Mouse (Mus musculus) forebrain, embryonic 11.5 days (tissue): ENCODE measurements at regions not wholly inside any gene's neighbourhood (a gene's known extent, or its start where the extent isn't known, plus 50 kb on each side); places are given as distances from the start of the nearest gene placed in this dataset.

Experiments
- ATAC-seq: fragments of 200-750 bp; cut with Nextera tagmentation; replicated peaks from 2 replicates; pipeline ENCODE4 v1.8.0; 2017; ENCODE audit warnings: moderate TSS enrichment; ENCODE audit not compliant: low FRiP score
- DNase-seq: peaks from one replicate; pipeline ENCODE4 v3.0.0-alpha.2; 2017; ENCODE audit warnings: low spot score
- H3K27ac ChIP-seq: fragments of 300-500 bp; sonication (generic); 2 replicates; pipeline ENCODE4 v1.5.1; 2014; ENCODE audit warnings: low read depth, low read length
- H3K27me3 ChIP-seq: fragments of 300-500 bp; sonication (generic); 2 replicates; pipeline ENCODE4 v1.6.1; 2014; ENCODE audit warnings: mild to moderate bottlenecking, low read length, mixed read lengths; ENCODE audit not compliant: control insufficient read depth, insufficient read depth
- H3K36me3 ChIP-seq: fragments of 300-500 bp; sonication (generic); 2 replicates; pipeline ENCODE4 v1.6.1; 2014; ENCODE audit warnings: mild to moderate bottlenecking, low read length, moderate library complexity, mixed read lengths; ENCODE audit not compliant: control insufficient read depth, insufficient read depth
- H3K4me1 ChIP-seq: fragments of 300-500 bp; sonication (generic); replicated peaks from 2 replicates; pipeline ENCODE4 v1.6.1; 2014; ENCODE audit warnings: low read length, mixed read lengths; ENCODE audit not compliant: control insufficient read depth, insufficient read depth
- H3K4me2 ChIP-seq: fragments of 300-500 bp; sonication (generic); 2 replicates; pipeline ENCODE4 v1.6.1; 2014; ENCODE audit warnings: low read depth, mild to moderate bottlenecking, low read length, moderate library complexity, mixed read lengths; ENCODE audit not compliant: severe bottlenecking
- H3K4me3 ChIP-seq: fragments of 300-500 bp; sonication (generic); 2 replicates; pipeline ENCODE4 v1.5.1; 2014; ENCODE audit warnings: low read depth, low read length
- H3K9ac ChIP-seq: fragments of 300-500 bp; sonication (generic); 2 replicates; pipeline ENCODE4 v1.6.1; 2014; ENCODE audit warnings: low read length
- H3K9me3 ChIP-seq: fragments of 300-500 bp; sonication (generic); 2 replicates; pipeline ENCODE4 v1.6.1; 2016; ENCODE audit warnings: low read length, mixed read lengths; ENCODE audit not compliant: control insufficient read depth
- WGBS: fragments of 180-500 bp; shearing (Covaris S2); extraction: QIAGEN DNeasy Blood & Tissue Kit; methylation state at CpG from one replicate; pipeline ENCODE4 v1.1.7; 2014; 5-methylcytosine and 5-hydroxymethylcytosine counted together

DNA sequence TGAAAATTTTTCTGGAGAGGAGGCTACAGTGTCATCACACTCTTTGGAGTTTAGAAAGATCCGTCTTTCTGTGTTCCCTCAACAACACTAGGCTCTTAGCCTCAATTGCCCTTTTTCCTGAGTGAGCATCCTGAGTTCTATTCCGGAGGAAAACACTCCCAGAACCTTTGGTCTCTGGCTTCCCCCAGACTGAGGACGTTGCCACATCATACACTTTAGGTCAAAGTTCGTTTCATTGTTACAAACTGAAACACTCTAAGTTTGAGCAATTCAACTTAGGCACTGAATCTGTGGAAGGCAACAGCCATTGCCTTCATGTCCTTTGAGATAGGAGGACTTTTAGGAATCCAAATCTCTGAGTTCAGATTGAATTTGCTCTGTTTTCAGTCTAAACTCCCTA lies 85.0 kb downstream of the Arl4a start:
- Histone ChIP-seq H3K9me3 (no peaks in the 10 kb centered on the region), H3K9ac (no peak overlapping the region), H3K27me3 (no peaks in the 10 kb centered on the region), H3K4me3 (no peak overlapping the region), H3K27ac (no peak overlapping the region), H3K36me3 (no peaks in the 10 kb centered on the region), H3K4me1 (0 out of 2 replicates have a peak, but pooled peaks cover 2% of the 10 kb centered on the region), H3K4me2 (no peak overlapping the region)
- WGBS: 80% methylated on average over 4 of the region's 4 CpGs
- DNase-seq (no peak), ATAC-seq (no peak)

DNA sequence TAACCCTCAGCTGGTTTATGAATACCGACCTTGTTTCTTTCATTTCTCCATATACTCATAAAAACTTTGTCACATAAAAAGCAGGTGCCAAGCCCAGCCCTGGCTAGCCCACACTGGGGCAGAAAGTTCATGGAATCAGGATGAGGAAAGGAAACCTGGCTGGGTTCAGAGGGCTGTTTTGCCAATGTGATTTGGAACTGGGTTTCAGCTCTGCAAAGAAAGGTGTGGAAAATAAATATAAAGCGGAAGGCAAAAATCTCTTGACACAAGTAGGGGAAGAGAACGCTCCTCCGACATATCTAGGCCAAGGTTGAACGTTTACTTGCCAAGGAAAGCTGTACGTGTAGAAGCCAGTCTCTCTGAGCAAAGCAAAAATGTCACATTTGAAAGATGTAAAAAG lies 85.9 kb downstream of the Arl4a start:
- H3K4me2 ChIP-seq: no peak overlapping the region
- ATAC-seq (no peak), DNase-seq (no peak)
- no peak overlapping the region for H3K27ac ChIP-seq
- WGBS: 89% methylated on average over 6 of the region's 6 CpGs
- no peaks in the 10 kb centered on the region for H3K27me3 ChIP-seq
- no peaks in the 10 kb centered on the region for H3K36me3 ChIP-seq
- H3K4me1 ChIP-seq: 0 out of 2 replicates have a peak, but pooled peaks cover 2% of the 10 kb centered on the region
- H3K9ac ChIP-seq: no peak overlapping the region
- H3K9me3 ChIP-seq: no peaks in the 10 kb centered on the region
- no peak overlapping the region for H3K4me3 ChIP-seq

GRCm38 (mm10) chr12:39950270-39950801 lies 87.5 kb downstream of the Arl4a start:
- no peak overlapping the region for H3K9ac ChIP-seq
- H3K4me1 ChIP-seq: no peaks in the 10 kb centered on the region
- no peaks in the 10 kb centered on the region for H3K27me3 ChIP-seq
- no peak overlapping the region for H3K27ac ChIP-seq
- WGBS: 96% methylated on average over 7 of the region's 7 CpGs
- DNase-seq (no peak), ATAC-seq (no peak)
- H3K36me3 ChIP-seq: no peaks in the 10 kb centered on the region
- no peak overlapping the region for H3K4me2 ChIP-seq
- no peaks in the 10 kb centered on the region for H3K9me3 ChIP-seq
- no peak overlapping the region for H3K4me3 ChIP-seq

- Histone ChIP-seq H3K4me3 (no peak overlapping the region), H3K4me2 (no peak overlapping the region), H3K27ac (no peak overlapping the region), H3K36me3 (no peaks in the 10 kb centered on the region), H3K9me3 (no peaks in the 10 kb centered on the region), H3K4me1 (no peaks in the 10 kb centered on the region), H3K9ac (no peak overlapping the region), H3K27me3 (no peaks in the 10 kb centered on the region)
- ATAC-seq: no peak
- no peak for DNase-seq
- 75% methylated on average over 5 of the region's 5 CpGs for WGBS
These were observed 94.9 kb downstream of the Arl4a start for GRCm38 (mm10) chr12:39942910-39943309.

DNA sequence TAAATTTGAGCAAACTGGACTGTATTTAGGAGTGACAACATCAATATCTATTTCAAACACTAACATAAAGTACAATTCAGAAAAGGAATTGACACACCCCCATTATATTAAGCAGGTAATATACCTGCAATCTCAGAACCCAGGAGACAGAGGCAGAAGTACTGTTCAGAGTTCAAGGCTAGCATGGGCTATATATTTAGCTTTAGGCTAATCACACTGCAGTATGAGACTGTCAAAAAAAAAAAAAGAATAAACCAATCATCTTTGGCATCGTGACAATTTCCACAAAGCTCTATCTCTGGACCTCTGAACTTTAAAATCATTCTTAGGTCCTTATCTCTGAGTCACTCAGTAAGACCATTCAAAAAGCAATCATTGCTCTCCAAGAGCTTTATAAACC lies 96.7 kb downstream of the Arl4a start:
- Histone ChIP-seq H3K4me2 (no peak overlapping the region), H3K4me3 (no peak overlapping the region), H3K9me3 (no peaks in the 10 kb centered on the region), H3K9ac (no peak overlapping the region), H3K27ac (no peak overlapping the region), H3K27me3 (no peaks in the 10 kb centered on the region), H3K36me3 (no peaks in the 10 kb centered on the region), H3K4me1 (no peaks in the 10 kb centered on the region)
- DNase-seq: no peak
- WGBS: 97% methylated on average over 1 of the region's 1 CpGs
- no peak for ATAC-seq

DNA sequence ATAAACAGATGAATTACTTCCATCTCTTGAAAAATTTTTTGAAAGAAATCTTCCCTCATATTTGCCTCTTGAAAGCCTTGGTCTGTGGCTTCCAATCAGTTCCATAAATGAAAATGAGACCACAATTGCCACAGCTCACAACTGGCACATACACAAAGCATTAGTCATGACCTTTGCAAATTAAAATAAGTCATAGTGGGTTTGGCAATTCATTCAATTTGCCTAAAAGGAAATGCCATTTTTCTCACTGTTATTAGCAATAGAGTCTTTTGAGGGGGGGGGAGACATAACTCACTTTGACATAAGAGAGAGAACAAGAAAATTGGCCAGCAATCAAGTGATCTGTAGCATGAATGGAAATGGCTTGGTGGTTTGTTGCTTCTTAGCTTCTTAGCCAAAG lies 98.8 kb downstream of the Arl4a start:
- ATAC-seq: no peak
- H3K27ac ChIP-seq: no peak overlapping the region
- no peaks in the 10 kb centered on the region for H3K27me3 ChIP-seq
- DNase-seq: no peak
- no peak overlapping the region for H3K4me3 ChIP-seq
- no peaks in the 10 kb centered on the region for H3K4me1 ChIP-seq
- no peaks in the 10 kb centered on the region for H3K36me3 ChIP-seq
- H3K4me2 ChIP-seq: no peak overlapping the region
- no peak overlapping the region for H3K9ac ChIP-seq
- H3K9me3 ChIP-seq: no peaks in the 10 kb centered on the region

DNA sequence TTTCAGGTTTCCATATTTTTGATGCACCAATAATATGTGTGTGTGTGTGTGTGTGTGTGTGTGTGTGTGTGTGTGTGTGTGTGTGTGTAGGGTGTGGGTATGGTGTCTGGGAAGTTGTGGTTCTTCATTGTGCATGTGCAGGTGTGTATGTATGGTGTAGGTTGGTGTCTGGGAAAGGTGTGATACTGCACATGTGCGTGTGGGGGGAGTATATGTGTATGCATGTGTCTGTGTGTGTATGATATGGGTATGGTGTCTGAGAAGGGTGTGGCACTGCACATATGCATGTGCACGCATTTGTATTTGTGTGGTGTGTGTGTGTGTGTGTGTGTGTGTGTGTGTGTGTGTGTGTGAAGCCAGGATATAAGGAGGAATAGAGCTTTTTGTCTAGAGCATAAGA lies 99.6 kb downstream of the Arl4a start:
- DNase-seq: no peak
- no peaks in the 10 kb centered on the region for H3K36me3 ChIP-seq
- no peaks in the 10 kb centered on the region for H3K9me3 ChIP-seq
- no peak overlapping the region for H3K9ac ChIP-seq
- no peaks in the 10 kb centered on the region for H3K4me1 ChIP-seq
- H3K4me2 ChIP-seq: no peak overlapping the region
- WGBS: 84% methylated on average over 2 of the region's 2 CpGs
- no peaks in the 10 kb centered on the region for H3K27me3 ChIP-seq
- no peak for ATAC-seq
- no peak overlapping the region for H3K27ac ChIP-seq
- no peak overlapping the region for H3K4me3 ChIP-seq

DNA sequence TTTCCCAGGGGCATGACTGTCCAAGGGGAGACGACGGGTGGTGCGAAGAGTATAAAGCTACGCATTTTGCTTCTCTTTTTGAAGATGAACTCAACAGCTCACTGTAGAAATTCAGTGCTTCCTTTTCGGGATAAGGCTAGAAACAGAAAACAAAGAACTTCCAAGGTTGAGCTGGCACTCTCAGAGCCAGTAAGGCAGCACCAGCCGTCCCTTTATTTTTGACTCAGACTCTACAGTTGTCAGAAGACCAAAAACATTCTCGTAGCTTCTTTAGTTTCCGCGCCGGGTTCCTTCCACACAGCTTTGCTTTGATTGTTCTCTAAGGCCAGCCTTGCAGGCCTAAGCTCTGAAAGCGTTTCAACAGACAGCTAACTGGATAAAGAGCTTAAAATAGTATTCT lies 101.5 kb downstream of the Arl4a start:
- Histone ChIP-seq H3K4me2 (no peak overlapping the region), H3K9me3 (no peaks in the 10 kb centered on the region), H3K9ac (no peak overlapping the region), H3K36me3 (no peaks in the 10 kb centered on the region), H3K4me1 (no peaks in the 10 kb centered on the region), H3K4me3 (no peak overlapping the region), H3K27ac (no peak overlapping the region), H3K27me3 (no peaks in the 10 kb centered on the region)
- WGBS: 41% methylated on average over 11 of the region's 11 CpGs
- ATAC-seq (no peak), DNase-seq (no peak)

DNA sequence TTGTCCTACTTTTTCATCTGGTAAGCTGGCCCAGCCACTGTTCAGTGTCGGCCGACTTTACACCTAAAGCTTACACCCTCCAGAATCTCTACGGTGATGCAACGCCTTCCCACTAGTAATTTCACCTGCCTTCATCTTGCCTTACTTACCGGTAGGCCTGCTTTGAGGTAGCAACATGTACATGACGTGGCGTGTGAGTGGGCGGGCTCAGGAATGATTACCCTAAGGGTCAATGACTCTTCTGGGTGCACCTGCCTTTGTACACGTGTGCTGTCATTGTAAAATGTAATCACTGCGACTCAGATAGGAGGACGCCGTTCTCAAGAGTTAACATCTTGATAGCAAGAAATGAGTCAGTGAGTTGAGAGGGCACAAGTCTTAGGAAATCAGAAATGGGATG lies 102.0 kb downstream of the Arl4a start:
- DNase-seq (no peak), ATAC-seq (no peak)
- no peaks in the 10 kb centered on the region for H3K36me3 ChIP-seq
- H3K9ac ChIP-seq: no peak overlapping the region
- no peak overlapping the region for H3K4me3 ChIP-seq
- no peaks in the 10 kb centered on the region for H3K9me3 ChIP-seq
- H3K4me1 ChIP-seq: no peaks in the 10 kb centered on the region
- H3K4me2 ChIP-seq: no peak overlapping the region
- 89% methylated on average over 12 of the region's 12 CpGs for WGBS
- H3K27ac ChIP-seq: no peak overlapping the region
- no peaks in the 10 kb centered on the region for H3K27me3 ChIP-seq
